Mouse (Mus musculus): ENCODE data around the gene Fam19a4.

DNA sequence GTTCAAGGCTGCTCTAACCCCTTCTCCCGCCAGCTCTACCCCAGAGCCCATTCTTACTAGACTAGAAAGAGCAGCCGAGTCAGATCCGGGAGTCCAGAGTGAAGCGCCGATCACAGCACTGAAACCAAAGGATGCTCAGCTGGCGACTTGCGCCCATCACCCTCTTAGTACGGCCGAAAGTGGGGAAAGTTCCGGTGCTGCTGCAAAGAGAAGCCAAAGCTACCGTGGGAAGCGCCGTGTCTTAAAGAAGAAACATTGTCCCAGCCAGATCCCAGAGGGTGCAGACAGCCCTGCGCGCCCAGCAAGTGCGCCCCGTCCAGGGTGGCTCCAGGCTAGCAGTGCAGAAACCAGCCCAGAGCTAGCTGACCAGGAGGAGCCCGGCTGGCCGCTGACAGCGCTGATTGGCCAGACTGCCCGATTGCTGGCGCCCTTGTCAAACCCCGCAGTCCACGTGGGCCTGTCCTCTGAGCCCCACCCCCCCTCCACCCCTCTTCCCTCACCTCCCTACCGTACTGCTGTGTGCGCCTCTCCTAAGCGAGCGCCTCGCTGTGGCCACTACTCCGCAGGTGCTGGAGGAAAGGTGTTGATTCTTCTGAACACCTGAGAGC lies at the start of gene Fam19a4:
- no peak for TF ChIP-seq POLR2A (IDR thresholded peaks at IDR 0.05; ENCODE audit: extremely low read depth, insufficient read depth, low read length)
- TF ChIP-seq CTCF (IDR thresholded peaks at IDR 0.05; ENCODE audit: low read depth, low read length): no peak

Measured in liver, adult 2 months (tissue).